Mouse (Mus musculus): Measurements from ENCODE around the gene 1700001O22Rik. TPM values are rescaled to one million over a fixed set of nuclear protein-coding genes. Genes with fewer than 3 reads are reported as not detected.

The 1700001O22Rik gene
- 1 to 10 TPM; 2.1 to 2.3 TPM for total RNA-seq (2021)

- DNase-seq (ENCODE audit: extremely low spot score in 1 of 2, low spot score in 2 of 2): no peak
- intact Hi-C loops (cut with DNase I): no loop called here
These were observed at the start of gene 1700001O22Rik for GRCm38 (mm10) chr2:30803604-30804003. Gene 1700001O22Rik (minus strand): TSS chr2:30803661.

GRCm38 (mm10) chr2:30852771-30853313 lies 49.4 kb upstream of the 1700001O22Rik start:
- DNase-seq (ENCODE audit: extremely low spot score in 1 of 2, low spot score in 2 of 2): peak in 1 of 2 experiments; percentile 60
- intact Hi-C loops (cut with DNase I): no loop called here

- intact Hi-C loops (cut with DNase I): no loop called here
These were observed 47.1 kb upstream of the 1700001O22Rik start for GRCm38 (mm10) chr2:30850581-30850980.

GRCm38 (mm10) chr2:30848184-30848583 lies 44.7 kb upstream of the 1700001O22Rik start:
- DNase-seq (ENCODE audit: extremely low spot score in 1 of 2, low spot score in 2 of 2): no peak
- intact Hi-C loops (cut with DNase I): no loop called here

More at GRCm38 (mm10) chr2:30850581-30850980, 47.1 kb upstream of the 1700001O22Rik start:
- DNase-seq (ENCODE audit: extremely low spot score in 1 of 2, low spot score in 2 of 2): no peak

- intact Hi-C loops (cut with DNase I): no loop called here
- DNase-seq (ENCODE audit: extremely low spot score in 1 of 2, low spot score in 2 of 2): no peak
These were observed 43.3 kb upstream of the 1700001O22Rik start for GRCm38 (mm10) chr2:30846723-30847122.

- DNase-seq (ENCODE audit: extremely low spot score in 1 of 2, low spot score in 2 of 2): no peak
- intact Hi-C loops (cut with DNase I): no loop called here
These were observed 42.8 kb upstream of the 1700001O22Rik start for GRCm38 (mm10) chr2:30846236-30846635.

GRCm38 (mm10) chr2:30845152-30846070 lies 42.0 kb upstream of the 1700001O22Rik start:
- DNase-seq (ENCODE audit: extremely low spot score in 1 of 2, low spot score in 2 of 2): peak in 1 of 2 experiments; percentile 55
- intact Hi-C loops (cut with DNase I): no loop called here

GRCm38 (mm10) chr2:30842615-30843014 lies 39.2 kb upstream of the 1700001O22Rik start:
- intact Hi-C loops (cut with DNase I): no loop called here
- no peak for DNase-seq (ENCODE audit: extremely low spot score in 1 of 2, low spot score in 2 of 2)

- DNase-seq (ENCODE audit: extremely low spot score in 1 of 2, low spot score in 2 of 2): peak in 1 of 2 experiments; percentile 56
- intact Hi-C loops (cut with DNase I): no loop called here
These were observed 33.0 kb upstream of the 1700001O22Rik start for GRCm38 (mm10) chr2:30836238-30836990.

GRCm38 (mm10) chr2:30834373-30835022 lies 31.0 kb upstream of the 1700001O22Rik start, which contains the start of gene Prrx2:
Gene Prrx2 (plus strand): TSS chr2:30834972.
- no peak for DNase-seq (ENCODE audit: extremely low spot score in 1 of 2, low spot score in 2 of 2)
- intact Hi-C loops (cut with DNase I): no loop called here

GRCm38 (mm10) chr2:30833644-30834043 lies 30.2 kb upstream of the 1700001O22Rik start:
- DNase-seq (ENCODE audit: extremely low spot score in 1 of 2, low spot score in 2 of 2): no peak
- intact Hi-C loops (cut with DNase I): no loop called here

- intact Hi-C loops (cut with DNase I): no loop called here
- DNase-seq (ENCODE audit: extremely low spot score in 1 of 2, low spot score in 2 of 2): no peak
These were observed 26.9 kb upstream of the 1700001O22Rik start, which contains the start of gene Asb6 for GRCm38 (mm10) chr2:30830283-30830795. Gene Asb6 (minus strand): TSS chr2:30830333.

- peak in 1 of 2 experiments; percentile 52 for DNase-seq (ENCODE audit: extremely low spot score in 1 of 2, low spot score in 2 of 2)
- intact Hi-C loops (cut with DNase I): loop anchor here (5.0 kb wide), 1 partner anchor 103 kb away; no protein-coding TSS in a partner anchor
These were observed 25.9 kb upstream of the 1700001O22Rik start for GRCm38 (mm10) chr2:30829315-30829714.

- peak; percentile 93 to 96 for DNase-seq (ENCODE audit: extremely low spot score in 1 of 2, low spot score in 2 of 2)
- intact Hi-C loops (cut with DNase I): loop anchor here (5.0 kb wide), 1 partner anchor 104 kb away; no protein-coding TSS in a partner anchor
These were observed 24.5 kb upstream of the 1700001O22Rik start for GRCm38 (mm10) chr2:30827749-30828475.

GRCm38 (mm10) chr2:30826825-30827748 lies 23.6 kb upstream of the 1700001O22Rik start:
- peak in 1 of 2 experiments; percentile 78 for DNase-seq (ENCODE audit: extremely low spot score in 1 of 2, low spot score in 2 of 2)
- intact Hi-C loops (cut with DNase I): loop anchor here (5.0 kb wide), 1 partner anchor 105 kb away; no protein-coding TSS in a partner anchor

- intact Hi-C loops (cut with DNase I): no loop called here
- DNase-seq (ENCODE audit: extremely low spot score in 1 of 2, low spot score in 2 of 2): peak in 1 of 2 experiments; percentile 72
These were observed 20.1 kb upstream of the 1700001O22Rik start for GRCm38 (mm10) chr2:30823385-30824153.
